Mouse (Mus musculus) stomach, embryonic 16.5 days (tissue): Measurements from ENCODE around the gene Alk. TPM values are rescaled to one million over a fixed set of nuclear protein-coding genes. Genes with fewer than 3 reads are reported as not detected.

Source experiments
- ATAC-seq: fragments of 200-750 bp; cut with Nextera tagmentation; 2 replicates; pipeline ENCODE4 v1.8.0; 2017; ENCODE audit warnings: moderate number of reproducible peaks, moderate TSS enrichment; ENCODE audit not compliant: insufficient read depth, low FRiP score
- H3K27ac ChIP-seq: fragments of 300-500 bp; sonication (generic); 2 replicates; pipeline ENCODE4 v1.5.1; 2014; ENCODE audit warnings: low read length
- H3K27me3 ChIP-seq: fragments of 300-500 bp; sonication (generic); 2 replicates; pipeline ENCODE4 v1.6.1; 2014; ENCODE audit warnings: low read length, control low read depth, mixed read lengths; ENCODE audit not compliant: control insufficient read depth, insufficient read depth
- H3K36me3 ChIP-seq: fragments of 300-500 bp; sonication (generic); 2 replicates; pipeline ENCODE4 v1.6.1; 2014; ENCODE audit warnings: low read length; ENCODE audit not compliant: control insufficient read depth, insufficient read depth
- H3K4me1 ChIP-seq: fragments of 300-500 bp; sonication (generic); 2 replicates; pipeline ENCODE4 v1.6.1; 2014; ENCODE audit warnings: low read length, control low read depth, mixed read lengths; ENCODE audit not compliant: control insufficient read depth, insufficient read depth
- H3K4me2 ChIP-seq: fragments of 300-500 bp; sonication (generic); 2 replicates; pipeline ENCODE4 v1.6.1; 2014; ENCODE audit warnings: low read depth, low read length, mixed read lengths
- H3K4me3 ChIP-seq: fragments of 300-500 bp; sonication (generic); replicated peaks from 2 replicates; pipeline ENCODE4 v1.5.1; 2014; ENCODE audit warnings: mild to moderate bottlenecking, low read length
- H3K9ac ChIP-seq: fragments of 300-500 bp; sonication (generic); 2 replicates; pipeline ENCODE4 v1.6.1; 2014; ENCODE audit warnings: low read length
- H3K9me3 ChIP-seq: fragments of 300-500 bp; sonication (generic); replicated peaks from 2 replicates; pipeline ENCODE4 v1.6.1; 2016; ENCODE audit warnings: low read length, control low read depth; ENCODE audit not compliant: control insufficient read depth
- WGBS: fragments of 180-500 bp; shearing (Covaris S2); extraction: QIAGEN DNeasy Blood & Tissue Kit; methylation state at CpG from one replicate; pipeline ENCODE4 v1.1.7; 2014; 5-methylcytosine and 5-hydroxymethylcytosine counted together
- polyA plus RNA-seq: library from polyadenylated mRNA; unstranded; fragments of >200 nt; fragmentation: Nextera tagmentation; extraction: Ambion mirVana; gene quantifications from 2 replicates; pipeline ENCODE4 v1.2.1, GENCODE M21; 2015

Alk gene
- polyA plus RNA-seq, 1 experiment from 2014 or later = 1.5 TPM

- Histone ChIP-seq H3K9ac (no peak overlapping the region), H3K4me1 (no peaks in the 10 kb centered on the region), H3K27ac (no peak overlapping the region), H3K27me3 (no peaks in the 10 kb centered on the region), H3K4me3 (no peak overlapping the region), H3K4me2 (no peak overlapping the region), H3K36me3 (no peaks in the 10 kb centered on the region), H3K9me3 (no peaks in the 10 kb centered on the region)
- 48% methylated on average over 3 of the region's 3 CpGs for WGBS
- ATAC-seq = no peak
These were observed 202.6 kb downstream of the Alk start for GRCm38 (mm10) chr17:72401861-72402260.

GRCm38 (mm10) chr17:72401349-72401748, 203.1 kb downstream of the Alk start:
- no peak overlapping the region for H3K4me2 ChIP-seq
- 40% methylated on average over 2 of the region's 2 CpGs for WGBS
- H3K27me3 ChIP-seq = no peaks in the 10 kb centered on the region
- no peaks in the 10 kb centered on the region for H3K9me3 ChIP-seq
- ATAC-seq = no peak
- H3K4me3 ChIP-seq = no peak overlapping the region
- H3K9ac ChIP-seq = no peak overlapping the region
- H3K4me1 ChIP-seq = no peaks in the 10 kb centered on the region
- H3K27ac ChIP-seq = no peak overlapping the region
- no peaks in the 10 kb centered on the region for H3K36me3 ChIP-seq

GRCm38 (mm10) chr17:72399331-72400059, 204.9 kb downstream of the Alk start:
- H3K36me3 ChIP-seq = no peaks in the 10 kb centered on the region
- H3K27ac ChIP-seq = no peak overlapping the region
- H3K4me1 ChIP-seq = no peaks in the 10 kb centered on the region
- H3K4me3 ChIP-seq = no peak overlapping the region
- WGBS = 62% methylated on average over 3 of the region's 3 CpGs
- H3K27me3 ChIP-seq = no peaks in the 10 kb centered on the region
- no peak overlapping the region for H3K9ac ChIP-seq
- H3K9me3 ChIP-seq = no peaks in the 10 kb centered on the region
- H3K4me2 ChIP-seq = no peak overlapping the region
- ATAC-seq = peak; percentile 37; the same call in 1 of the 2 replicates

- Histone ChIP-seq H3K9ac (no peak overlapping the region), H3K9me3 (no peaks in the 10 kb centered on the region), H3K4me2 (no peak overlapping the region), H3K4me1 (no peaks in the 10 kb centered on the region), H3K4me3 (no peak overlapping the region), H3K27ac (no peak overlapping the region), H3K27me3 (no peaks in the 10 kb centered on the region), H3K36me3 (no peaks in the 10 kb centered on the region)
- WGBS = 42% methylated on average over 8 of the region's 8 CpGs
- ATAC-seq = no peak
These were observed 208.5 kb downstream of the Alk start for GRCm38 (mm10) chr17:72395956-72396355.

- Histone ChIP-seq H3K4me3 (no peak overlapping the region), H3K27ac (no peak overlapping the region), H3K4me2 (no peak overlapping the region), H3K27me3 (no peaks in the 10 kb centered on the region), H3K36me3 (no peaks in the 10 kb centered on the region), H3K4me1 (no peaks in the 10 kb centered on the region), H3K9me3 (no peaks in the 10 kb centered on the region; the same call in 1 of the 2 replicates), H3K9ac (no peak overlapping the region)
- ATAC-seq = no peak
- WGBS = 74% methylated on average over 4 of the region's 4 CpGs
These were observed 235.4 kb downstream of the Alk start for GRCm38 (mm10) chr17:72368991-72369390.

- H3K36me3 ChIP-seq = no peaks in the 10 kb centered on the region
- no peaks in the 10 kb centered on the region for H3K27me3 ChIP-seq
- WGBS = 85% methylated on average over 10 of the region's 10 CpGs
- no peak overlapping the region for H3K27ac ChIP-seq
- H3K4me3 ChIP-seq = no peak overlapping the region
- no peak overlapping the region for H3K4me2 ChIP-seq
- ATAC-seq = no peak
- H3K9me3 ChIP-seq = peaks cover under 1% of the 10 kb centered on the region; the same call in 1 of the 2 replicates
- no peak overlapping the region for H3K9ac ChIP-seq
- no peaks in the 10 kb centered on the region; the same call in 1 of the 2 replicates for H3K4me1 ChIP-seq
These were observed 241.5 kb downstream of the Alk start for GRCm38 (mm10) chr17:72362811-72363496.

- Histone ChIP-seq H3K27me3 (no peaks in the 10 kb centered on the region), H3K36me3 (no peaks in the 10 kb centered on the region), H3K4me1 (no peaks in the 10 kb centered on the region; the same call in 1 of the 2 replicates), H3K9ac (no peak overlapping the region), H3K27ac (no peak overlapping the region), H3K4me3 (no peak overlapping the region), H3K9me3 (peaks cover 4% of the 10 kb centered on the region; the same call in 1 of the 2 replicates), H3K4me2 (no peak overlapping the region)
- ATAC-seq = no peak
- WGBS = 73% methylated on average over 4 of the region's 4 CpGs
These were observed 242.5 kb downstream of the Alk start for GRCm38 (mm10) chr17:72361961-72362360.

GRCm38 (mm10) chr17:72356759-72357302, 247.6 kb downstream of the Alk start:
- H3K9me3 ChIP-seq = peaks cover 4% of the 10 kb centered on the region; the same call in 1 of the 2 replicates
- no peaks in the 10 kb centered on the region for H3K27me3 ChIP-seq
- H3K4me2 ChIP-seq = no peak overlapping the region
- no peak overlapping the region for H3K4me3 ChIP-seq
- H3K27ac ChIP-seq = no peak overlapping the region
- no peak overlapping the region for H3K9ac ChIP-seq
- no peak; the same call in 1 of the 2 replicates for ATAC-seq
- H3K36me3 ChIP-seq = no peaks in the 10 kb centered on the region
- H3K4me1 ChIP-seq = no peaks in the 10 kb centered on the region; the same call in 1 of the 2 replicates
- WGBS = 50% methylated on average over 5 of the region's 5 CpGs

GRCm38 (mm10) chr17:72339437-72339836, 265.0 kb downstream of the Alk start:
- WGBS = 77% methylated on average over 4 of the region's 4 CpGs
- no peak overlapping the region for H3K27ac ChIP-seq
- H3K4me1 ChIP-seq = no peaks in the 10 kb centered on the region
- no peak overlapping the region for H3K9ac ChIP-seq
- no peak overlapping the region for H3K4me2 ChIP-seq
- no peak for ATAC-seq
- no peak overlapping the region for H3K4me3 ChIP-seq
- no peaks in the 10 kb centered on the region for H3K27me3 ChIP-seq
- no peaks in the 10 kb centered on the region for H3K9me3 ChIP-seq
- no peaks in the 10 kb centered on the region for H3K36me3 ChIP-seq
